Mouse (Mus musculus): Measurements from ENCODE around the gene Fam19a2. TPM values are rescaled to one million over a fixed set of nuclear protein-coding genes. Genes with fewer than 3 reads are reported as not detected.
A peak's percentile ranks its signal among the peaks of the same experiment; 100 is the strongest.

Fam19a2 gene
- 2.9 and 4.3 TPM in 2 replicates for polyA plus RNA-seq (2014; fragmentation: Nextera tagmentation; extraction: Ambion mirVana)

DNA sequence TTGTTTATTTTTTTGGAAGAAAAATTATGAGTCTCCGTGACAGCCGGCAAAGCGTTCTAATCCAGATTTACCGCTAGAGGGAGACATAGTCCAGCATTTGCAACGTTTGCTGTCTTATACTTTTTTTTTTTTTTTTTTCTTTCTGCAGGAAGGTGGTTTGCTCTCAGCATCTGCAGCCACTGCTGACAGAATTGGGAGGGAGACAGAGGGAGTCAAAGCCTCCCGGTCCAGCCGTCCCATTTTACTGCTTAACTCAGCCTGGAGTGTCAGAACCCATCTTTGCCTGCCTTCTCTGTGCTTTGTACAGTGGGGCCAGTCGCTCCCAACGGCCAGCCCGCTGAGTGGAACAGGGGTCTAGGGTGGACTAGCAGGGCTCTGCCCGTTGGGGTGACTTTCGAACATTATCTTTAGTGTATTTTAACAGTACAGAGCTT, at the start of gene Fam19a2:
Gene Fam19a2, plus strand, starts transcription at position 121 of the 434 bp plus-strand sequence.
- Histone ChIP-seq H3K4me3 (ENCODE audit: low read depth, low read length) (peak within 1 kb of the TSS; percentile 65), H3K27ac (replicated peaks; ENCODE audit: low read depth, low read length) (no peak within 1 kb of the TSS), H3K4me2 (ENCODE audit: low read depth, low read length) (peak within 1 kb of the TSS; percentile 98), H3K36me3 (ENCODE audit: control insufficient read depth, insufficient read depth, low read length) (no peaks in the 10 kb centered on the region), H3K4me1 (ENCODE audit: control insufficient read depth, insufficient read depth, low read length) (no peaks in the 10 kb centered on the region), H3K27me3 (replicated peaks; ENCODE audit: control insufficient read depth, insufficient read depth, low read length) (peaks cover 10% of the 10 kb centered on the region), H3K9ac (ENCODE audit: low read depth, low read length) (peak within 1 kb of the TSS; percentile 67), H3K9me3 (ENCODE audit: control insufficient read depth, low read length) (no peaks in the 10 kb centered on the region)
- ATAC-seq (ENCODE audit: low read depth), result peak; percentile 16; the same call in 1 of the 2 replicates
- peak; percentile 89 for DNase-seq (ENCODE audit: low spot score)
- WGBS, result 1% methylated on average over 12 of the region's 12 CpGs

DNA sequence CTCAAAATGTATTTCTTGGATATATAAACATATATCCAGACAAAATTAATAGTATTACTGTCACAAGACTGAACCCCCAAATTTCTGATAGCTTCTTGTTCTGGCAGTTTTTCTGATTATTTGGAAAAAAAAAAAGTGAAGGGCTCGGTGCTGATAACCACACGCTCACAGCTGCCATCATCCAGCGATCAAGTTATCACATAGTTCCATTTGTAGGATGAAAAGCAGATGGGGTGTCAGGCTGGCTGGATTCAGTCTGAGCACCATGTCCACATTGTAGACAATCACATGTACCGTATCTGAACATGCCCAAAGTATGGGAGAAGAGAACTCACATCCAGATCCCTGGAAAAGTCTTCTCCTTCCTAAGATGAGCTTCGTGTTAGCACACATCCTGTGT, 41.0 kb upstream of the Fam19a2 start:
- DNase-seq (ENCODE audit: low spot score), result no peak
- Histone ChIP-seq H3K9ac (ENCODE audit: low read depth, low read length) (no peak overlapping the region), H3K4me2 (ENCODE audit: low read depth, low read length) (no peak overlapping the region), H3K27ac (replicated peaks; ENCODE audit: low read depth, low read length) (no peak overlapping the region), H3K4me3 (ENCODE audit: low read depth, low read length) (no peak overlapping the region), H3K36me3 (ENCODE audit: control insufficient read depth, insufficient read depth, low read length) (no peaks in the 10 kb centered on the region), H3K27me3 (replicated peaks; ENCODE audit: control insufficient read depth, insufficient read depth, low read length) (no peaks in the 10 kb centered on the region), H3K4me1 (ENCODE audit: control insufficient read depth, insufficient read depth, low read length) (no peaks in the 10 kb centered on the region), H3K9me3 (ENCODE audit: control insufficient read depth, low read length) (no peaks in the 10 kb centered on the region)
- ATAC-seq (ENCODE audit: low read depth), result no peak
- 86% methylated on average over 5 of the region's 5 CpGs for WGBS

DNA sequence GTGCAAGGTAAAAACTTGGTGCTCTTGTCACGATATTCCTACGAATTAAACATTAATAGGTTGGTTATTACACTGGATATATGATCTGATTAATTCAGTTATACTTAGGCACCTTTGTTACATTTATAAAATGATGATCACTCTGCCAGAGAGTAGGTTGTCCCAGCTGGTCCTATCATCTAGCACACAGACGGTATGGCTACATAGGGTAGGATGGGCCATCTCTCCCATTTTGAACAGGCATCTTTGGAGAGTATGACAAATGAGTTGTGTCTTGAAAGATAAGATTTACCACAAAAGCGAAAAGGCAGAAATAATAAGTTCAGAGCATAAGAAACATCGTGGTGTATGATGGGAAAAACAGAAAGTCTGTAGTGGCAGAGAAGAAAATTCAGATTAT, 34.4 kb upstream of the Fam19a2 start:
- Histone ChIP-seq H3K27me3 (replicated peaks; ENCODE audit: control insufficient read depth, insufficient read depth, low read length) (no peaks in the 10 kb centered on the region), H3K4me2 (ENCODE audit: low read depth, low read length) (no peak overlapping the region), H3K9me3 (ENCODE audit: control insufficient read depth, low read length) (no peaks in the 10 kb centered on the region), H3K4me1 (ENCODE audit: control insufficient read depth, insufficient read depth, low read length) (no peaks in the 10 kb centered on the region), H3K9ac (ENCODE audit: low read depth, low read length) (no peak overlapping the region), H3K27ac (replicated peaks; ENCODE audit: low read depth, low read length) (no peak overlapping the region), H3K4me3 (ENCODE audit: low read depth, low read length) (no peak overlapping the region), H3K36me3 (ENCODE audit: control insufficient read depth, insufficient read depth, low read length) (no peaks in the 10 kb centered on the region)
- 89% methylated on average over 5 of the region's 5 CpGs for WGBS
- no peak for ATAC-seq (ENCODE audit: low read depth)
- DNase-seq (ENCODE audit: low spot score), result no peak

DNA sequence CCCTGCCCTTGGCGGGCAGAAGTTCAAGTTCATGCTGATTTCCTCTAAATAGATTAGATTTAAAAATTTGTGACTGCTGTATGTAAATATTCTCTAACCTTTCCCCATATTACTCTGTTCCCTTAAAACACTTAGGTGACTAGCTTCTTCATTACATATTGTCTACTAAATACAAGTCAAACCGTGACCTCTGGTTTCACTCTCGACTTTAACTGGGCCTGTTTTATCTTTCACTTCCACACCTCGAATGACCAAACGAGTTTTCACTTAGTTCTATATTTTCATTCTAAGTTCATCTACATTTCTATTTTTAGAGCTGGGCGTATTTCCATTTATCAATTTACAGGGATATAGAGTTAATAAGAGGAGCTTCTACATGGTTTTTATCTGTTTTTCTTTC, 15.7 kb upstream of the Fam19a2 start:
- Histone ChIP-seq H3K9ac (ENCODE audit: low read depth, low read length) (no peak overlapping the region), H3K27ac (replicated peaks; ENCODE audit: low read depth, low read length) (no peak overlapping the region), H3K4me1 (ENCODE audit: control insufficient read depth, insufficient read depth, low read length) (no peaks in the 10 kb centered on the region), H3K27me3 (replicated peaks; ENCODE audit: control insufficient read depth, insufficient read depth, low read length) (no peaks in the 10 kb centered on the region), H3K36me3 (ENCODE audit: control insufficient read depth, insufficient read depth, low read length) (no peaks in the 10 kb centered on the region), H3K4me3 (ENCODE audit: low read depth, low read length) (no peak overlapping the region), H3K9me3 (ENCODE audit: control insufficient read depth, low read length) (no peaks in the 10 kb centered on the region), H3K4me2 (ENCODE audit: low read depth, low read length) (no peak overlapping the region)
- DNase-seq (ENCODE audit: low spot score) (no peak), ATAC-seq (ENCODE audit: low read depth) (no peak)
- WGBS, result 86% methylated on average over 6 of the region's 6 CpGs

DNA sequence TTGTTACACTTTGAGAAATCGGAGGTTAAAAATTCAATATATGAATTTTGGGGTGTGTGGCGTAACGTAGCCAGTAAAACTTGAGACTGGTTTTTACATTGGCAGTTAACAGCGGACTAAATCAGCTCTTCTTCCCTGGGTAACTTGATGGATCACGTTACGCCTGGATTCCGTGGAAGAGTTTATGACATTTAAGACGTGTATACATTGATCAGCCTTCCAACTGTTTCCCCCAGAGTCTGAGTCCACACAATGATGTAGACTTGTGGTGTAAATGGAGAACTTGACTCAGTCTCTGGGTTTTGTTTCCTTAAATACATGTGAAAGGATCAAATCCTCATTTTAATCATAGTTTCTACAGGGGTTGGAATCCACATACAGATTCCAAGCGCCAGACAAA, 11.9 kb upstream of the Fam19a2 start:
- Histone ChIP-seq H3K27me3 (replicated peaks; ENCODE audit: control insufficient read depth, insufficient read depth, low read length) (no peaks in the 10 kb centered on the region), H3K9ac (ENCODE audit: low read depth, low read length) (no peak overlapping the region), H3K36me3 (ENCODE audit: control insufficient read depth, insufficient read depth, low read length) (no peaks in the 10 kb centered on the region), H3K4me1 (ENCODE audit: control insufficient read depth, insufficient read depth, low read length) (no peaks in the 10 kb centered on the region), H3K4me2 (ENCODE audit: low read depth, low read length) (no peak overlapping the region), H3K9me3 (ENCODE audit: control insufficient read depth, low read length) (no peaks in the 10 kb centered on the region), H3K4me3 (ENCODE audit: low read depth, low read length) (no peak overlapping the region), H3K27ac (replicated peaks; ENCODE audit: low read depth, low read length) (no peak overlapping the region)
- WGBS, result 41% methylated on average over 9 of the region's 9 CpGs
- ATAC-seq (ENCODE audit: low read depth), result peak; percentile 62; the same call in 1 of the 2 replicates
- peak; percentile 83 for DNase-seq (ENCODE audit: low spot score)

- H3K9me3 ChIP-seq (ENCODE audit: control insufficient read depth, low read length), result no peaks in the 10 kb centered on the region
- H3K27me3 ChIP-seq (replicated peaks; ENCODE audit: control insufficient read depth, insufficient read depth, low read length), result no peaks in the 10 kb centered on the region
- 31% methylated on average over 5 of the region's 5 CpGs for WGBS
- no peak overlapping the region for H3K9ac ChIP-seq (ENCODE audit: low read depth, low read length)
- no peak for ATAC-seq (ENCODE audit: low read depth)
- no peak overlapping the region for H3K27ac ChIP-seq (replicated peaks; ENCODE audit: low read depth, low read length)
- H3K36me3 ChIP-seq (ENCODE audit: control insufficient read depth, insufficient read depth, low read length), result no peaks in the 10 kb centered on the region
- DNase-seq (ENCODE audit: low spot score), result peak; percentile 49
- no peak overlapping the region for H3K4me2 ChIP-seq (ENCODE audit: low read depth, low read length)
- H3K4me1 ChIP-seq (ENCODE audit: control insufficient read depth, insufficient read depth, low read length), result no peaks in the 10 kb centered on the region
- no peak overlapping the region for H3K4me3 ChIP-seq (ENCODE audit: low read depth, low read length)
Measured at GRCm38 (mm10) chr10:123254299-123254698, 9.5 kb upstream of the Fam19a2 start.

GRCm38 (mm10) chr10:123255674-123256348, 8.0 kb upstream of the Fam19a2 start:
- Histone ChIP-seq H3K27me3 (replicated peaks; ENCODE audit: control insufficient read depth, insufficient read depth, low read length) (no peaks in the 10 kb centered on the region), H3K36me3 (ENCODE audit: control insufficient read depth, insufficient read depth, low read length) (no peaks in the 10 kb centered on the region), H3K4me3 (ENCODE audit: low read depth, low read length) (no peak overlapping the region), H3K9me3 (ENCODE audit: control insufficient read depth, low read length) (no peaks in the 10 kb centered on the region), H3K27ac (replicated peaks; ENCODE audit: low read depth, low read length) (no peak overlapping the region), H3K9ac (ENCODE audit: low read depth, low read length) (no peak overlapping the region), H3K4me2 (ENCODE audit: low read depth, low read length) (no peak overlapping the region), H3K4me1 (ENCODE audit: control insufficient read depth, insufficient read depth, low read length) (no peaks in the 10 kb centered on the region)
- 79% methylated on average over 7 of the region's 7 CpGs for WGBS
- DNase-seq (ENCODE audit: low spot score) (no peak), ATAC-seq (ENCODE audit: low read depth) (no peak)

DNA sequence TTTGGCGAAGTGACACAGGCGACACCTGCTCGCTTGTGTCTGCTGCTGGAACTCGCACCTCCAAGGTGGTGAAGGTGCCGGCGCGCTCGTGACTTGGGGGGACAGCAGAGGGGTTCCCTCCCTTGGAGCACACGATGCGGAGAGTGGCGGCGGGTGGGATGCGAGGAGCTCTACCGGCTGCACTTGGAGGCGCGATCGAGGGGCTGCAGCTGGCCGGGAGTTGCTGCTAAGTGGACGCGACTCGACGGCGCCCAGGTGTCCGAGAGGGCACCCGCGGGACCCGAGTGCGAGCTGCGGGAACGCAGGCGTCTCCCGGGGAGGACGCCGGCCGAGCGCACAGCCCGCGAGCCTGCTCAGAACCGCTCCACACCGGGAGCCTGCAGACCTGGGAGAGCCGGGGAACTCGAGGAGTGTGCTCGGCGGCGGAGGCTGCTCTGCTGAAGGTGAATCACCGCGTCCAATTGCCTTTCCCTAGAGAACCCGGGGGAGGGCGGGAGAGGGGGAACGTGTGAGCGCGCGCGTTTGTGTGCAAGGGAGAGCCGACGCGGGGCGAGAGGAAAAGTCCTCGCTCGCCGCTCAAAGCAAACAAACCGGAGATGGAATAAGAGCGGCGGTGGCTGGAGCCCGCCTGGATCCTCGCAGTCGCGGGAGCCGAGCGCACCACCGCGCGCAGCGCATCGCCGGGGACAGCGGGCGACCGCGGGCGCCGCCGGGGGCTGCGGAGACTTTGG, 830 bp downstream of the Fam19a2 start:
- peak; percentile 74 for DNase-seq (ENCODE audit: low spot score)
- under 1% methylated on average over 73 of the region's 84 CpGs for WGBS

More for the DNA sequence above, 830 bp downstream of the Fam19a2 start:
- Histone ChIP-seq H3K9me3 (ENCODE audit: control insufficient read depth, low read length) (no peaks in the 10 kb centered on the region), H3K27me3 (replicated peaks; ENCODE audit: control insufficient read depth, insufficient read depth, low read length) (peaks cover 10% of the 10 kb centered on the region), H3K27ac (replicated peaks; ENCODE audit: low read depth, low read length) (no peak overlapping the region), H3K4me2 (ENCODE audit: low read depth, low read length) (peak overlapping the region; percentile 98), H3K4me3 (ENCODE audit: low read depth, low read length) (peak overlapping the region; percentile 65), H3K9ac (ENCODE audit: low read depth, low read length) (peak overlapping the region; percentile 67), H3K4me1 (ENCODE audit: control insufficient read depth, insufficient read depth, low read length) (no peaks in the 10 kb centered on the region), H3K36me3 (ENCODE audit: control insufficient read depth, insufficient read depth, low read length) (no peaks in the 10 kb centered on the region)
- peak; percentile 78 for ATAC-seq (ENCODE audit: low read depth)

All from embryonic facial prominence, embryonic 14.5 days (tissue).